Mouse (Mus musculus): ENCODE measurements around the gene Olfr1369-ps1. TPM values are rescaled to one million over a fixed set of nuclear protein-coding genes. Genes with fewer than 3 reads are reported as not detected.

Gene Olfr1369-ps1
- total RNA-seq, 2 experiments from 2014 or later: 0.34 TPM; not detected in 1

DNA sequence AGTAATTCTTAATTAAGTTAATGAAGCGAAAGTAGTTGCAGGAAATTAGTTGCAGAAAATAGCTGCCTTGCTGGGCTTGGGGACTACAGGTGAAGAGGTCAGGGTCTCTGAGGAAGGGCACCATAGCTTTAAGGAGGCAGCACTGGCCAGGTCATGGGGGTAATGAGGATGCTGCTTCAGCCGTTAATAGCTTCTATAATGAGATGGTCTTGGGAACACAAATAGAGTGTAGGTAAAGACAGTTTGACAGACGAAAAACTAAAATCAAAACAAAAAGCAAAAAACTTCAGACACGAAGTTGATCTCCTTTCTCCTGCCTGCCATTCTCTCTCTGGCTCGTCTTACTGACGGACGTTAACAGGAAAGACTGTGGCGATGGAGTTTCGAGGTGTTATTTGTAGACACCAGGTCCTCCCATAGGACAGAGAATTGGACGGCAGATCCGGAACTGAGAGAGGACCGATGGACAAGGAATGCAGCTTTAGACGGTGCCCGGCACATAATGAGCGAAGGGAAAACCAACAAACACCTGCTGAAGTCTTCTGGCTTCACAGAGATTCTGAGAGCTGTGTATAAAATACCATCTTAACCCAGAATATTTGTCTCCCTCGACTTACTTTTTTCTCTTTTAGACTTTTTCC lies 57.2 kb downstream of the Olfr1369-ps1 start:
- ATAC-seq (replicated peaks; ENCODE audit: poor library complexity, severe bottlenecking): no peak

Other genes with a start within 250 kb of the Olfr1369-ps1 start
- gene Olfr1370, start 36.5 kb upstream of the Olfr1369-ps1 start, total RNA-seq (2014; fragmentation: Nextera tagmentation): not detected in 2 replicates
- not detected in 2 replicates for gene Olfr1370, start 36.5 kb upstream of the Olfr1369-ps1 start, total RNA-seq (2017)
- not detected in 2 replicates for gene Olfr263, start 18.2 kb downstream of the Olfr1369-ps1 start, total RNA-seq (2014; fragmentation: Nextera tagmentation)
- not detected in 2 replicates for gene Olfr263, start 18.2 kb downstream of the Olfr1369-ps1 start, total RNA-seq (2017)
- gene Olfr1368, start 34.4 kb downstream of the Olfr1369-ps1 start, total RNA-seq (2014; fragmentation: Nextera tagmentation): not detected in 2 replicates
- gene Olfr1368, start 34.4 kb downstream of the Olfr1369-ps1 start, total RNA-seq (2017): not detected in 2 replicates
- 142 and 143 TPM in 2 replicates for gene Trim27, start 68.0 kb downstream of the Olfr1369-ps1 start, total RNA-seq (2014; fragmentation: Nextera tagmentation)
- 144 and 167 TPM in 2 replicates for gene Trim27, start 68.0 kb downstream of the Olfr1369-ps1 start, total RNA-seq (2017)
- gene Gpx5, start 181.2 kb downstream of the Olfr1369-ps1 start, total RNA-seq (2014; fragmentation: Nextera tagmentation): not detected in 2 replicates
- not detected in 2 replicates for gene Gpx5, start 181.2 kb downstream of the Olfr1369-ps1 start, total RNA-seq (2017)
- gene Gpx6, start 200.6 kb downstream of the Olfr1369-ps1 start, total RNA-seq (2014; fragmentation: Nextera tagmentation): not detected in 2 replicates
- gene Gpx6, start 200.6 kb downstream of the Olfr1369-ps1 start, total RNA-seq (2017): not detected in 2 replicates
- not detected in 2 replicates for gene Olfr1367, start 235.4 kb downstream of the Olfr1369-ps1 start, total RNA-seq (2014; fragmentation: Nextera tagmentation)
- gene Olfr1367, start 235.4 kb downstream of the Olfr1369-ps1 start, total RNA-seq (2017): not detected in 2 replicates